Mouse (Mus musculus) CD4-positive, CD25-positive, alpha-beta regulatory T cell, adult 4 months (primary cell): ENCODE data around the gene Pde1c. TPM values are rescaled to one million over a fixed set of nuclear protein-coding genes. Genes with fewer than 3 reads are reported as not detected.
"Not testable (repeated sequence)": the region's sequence is repeated elsewhere in the genome, so short reads cannot be mapped to it uniquely, and the experiment has no call there.

Experiments used
- ATAC-seq: one replicate; pipeline ENCODE4 v1.8.0; 2017
- polyA plus RNA-seq, 2 experiments: library from polyadenylated mRNA; unstranded; fragments of 100-300 nt; shearing (Covaris generic); gene quantifications; one replicate each; pipeline ENCODE4 v1.2.1; 2017

The Pde1c gene
- under 1 TPM in 1 of 2 experiments, not detected in 1; 0.09 TPM for polyA plus RNA-seq

DNA sequence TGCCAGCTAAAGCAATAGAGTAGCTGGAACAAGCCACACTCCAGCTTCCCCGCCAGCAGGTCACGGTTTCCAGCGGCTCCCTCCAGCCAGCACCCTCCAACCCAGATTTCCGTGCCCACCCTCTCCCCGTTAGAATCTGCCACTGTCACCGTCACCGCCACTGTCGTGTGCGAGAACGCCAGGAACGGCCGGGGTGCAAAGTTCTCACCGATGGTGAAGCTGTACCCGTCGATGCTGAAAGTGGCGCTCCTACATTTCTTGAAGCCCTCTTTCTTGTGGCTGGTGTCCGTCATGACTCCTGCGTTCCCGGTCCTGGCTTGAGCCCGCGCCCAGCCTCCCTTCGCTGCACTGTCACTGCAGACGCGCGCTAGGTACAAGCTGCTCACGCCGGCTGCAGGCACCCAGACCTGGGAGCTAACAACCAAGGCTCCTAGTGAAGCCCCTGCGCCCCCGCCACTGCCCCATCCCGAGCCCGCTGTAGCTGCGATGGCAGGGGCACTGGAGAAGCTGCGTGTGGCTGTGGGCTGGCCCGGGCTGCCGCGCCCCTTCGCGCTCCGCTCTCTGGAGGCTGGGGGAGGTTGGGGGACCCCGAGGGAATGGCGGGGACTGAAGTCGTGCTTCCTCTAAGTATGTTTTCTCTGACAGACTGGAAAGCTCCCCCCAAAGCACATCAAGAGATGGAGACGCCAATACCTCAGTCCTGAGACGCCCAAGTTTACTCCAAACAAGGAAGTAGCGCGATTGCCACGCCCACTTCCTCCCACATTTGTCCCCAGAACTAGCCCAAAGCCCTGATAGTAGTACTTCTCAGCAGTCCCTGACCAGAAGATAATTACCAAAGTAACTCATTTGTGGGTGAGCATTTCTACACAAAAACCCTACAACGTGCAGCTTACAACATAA, at the start of gene Pde1c:
Gene Pde1c, minus strand, starts transcription at position 634 of the 903 bp plus-strand sequence.
- ATAC-seq: no peak

DNA sequence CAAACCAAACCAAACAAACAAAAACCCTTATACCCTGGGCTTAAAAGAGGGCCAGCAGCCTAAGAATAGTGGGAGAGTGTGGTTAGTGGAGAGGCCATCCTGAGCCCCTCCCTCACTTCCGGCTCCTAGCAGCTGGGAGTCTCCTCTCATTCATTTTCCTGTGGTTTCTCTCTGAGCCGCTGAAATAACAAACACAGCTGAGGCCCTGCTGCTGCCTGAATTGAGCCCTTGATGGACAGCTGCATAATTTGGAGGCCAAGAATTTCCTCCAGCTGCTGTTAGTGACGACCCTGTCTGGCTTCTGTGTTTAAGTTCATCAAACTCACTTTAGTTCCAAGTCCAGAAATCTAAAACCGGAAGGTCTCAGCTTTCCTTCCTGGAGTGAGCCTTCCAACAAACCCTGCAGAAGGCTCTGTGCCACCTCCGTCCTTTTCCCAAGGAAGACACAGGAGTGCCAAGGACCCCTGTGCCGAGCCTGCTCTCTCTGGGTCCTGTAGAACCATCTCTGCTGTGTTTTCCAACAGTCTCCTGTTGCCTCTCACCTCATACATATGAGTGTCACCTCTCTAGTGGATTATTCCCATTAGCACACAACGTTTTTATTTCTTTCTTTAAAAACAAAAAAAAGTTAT, 48.2 kb upstream of the Pde1c start:
- ATAC-seq: no peak

DNA sequence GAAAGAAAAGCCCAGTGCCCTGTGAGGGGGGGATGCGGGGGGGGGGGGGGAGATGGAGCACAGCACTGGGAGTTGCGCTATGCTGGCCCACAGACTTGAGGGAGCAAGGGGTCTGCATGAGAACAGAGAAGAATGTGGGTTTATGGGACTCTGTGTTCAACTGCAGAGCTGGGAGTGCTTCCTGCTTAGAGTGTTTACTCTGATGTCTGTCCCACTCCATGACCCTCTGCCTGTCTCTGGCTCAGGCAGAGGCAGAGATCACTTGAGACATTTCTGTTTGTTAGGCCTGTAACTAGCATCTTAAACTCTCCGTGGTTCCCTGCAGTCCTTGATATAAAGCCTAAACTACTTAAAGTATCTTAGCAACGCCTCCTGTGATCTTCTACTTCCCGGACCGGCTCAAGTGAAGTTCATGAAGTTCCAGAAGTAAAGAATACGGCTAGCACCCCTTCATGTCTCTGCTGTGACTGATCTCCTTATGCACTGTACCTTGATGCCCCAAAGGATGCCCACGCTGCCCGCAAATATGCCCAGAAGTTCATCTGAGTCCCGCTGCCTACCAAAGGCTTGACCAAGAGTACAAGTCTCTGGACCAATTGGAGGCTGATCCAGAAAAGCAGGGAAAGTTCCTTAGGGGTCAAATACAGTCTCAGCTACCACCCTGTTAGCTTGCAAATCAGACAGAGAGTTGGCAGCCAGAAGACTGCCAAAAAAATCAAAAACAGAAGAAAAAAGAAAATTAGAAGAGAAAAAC, 47.5 kb upstream of the Pde1c start:
- ATAC-seq: no peak

DNA sequence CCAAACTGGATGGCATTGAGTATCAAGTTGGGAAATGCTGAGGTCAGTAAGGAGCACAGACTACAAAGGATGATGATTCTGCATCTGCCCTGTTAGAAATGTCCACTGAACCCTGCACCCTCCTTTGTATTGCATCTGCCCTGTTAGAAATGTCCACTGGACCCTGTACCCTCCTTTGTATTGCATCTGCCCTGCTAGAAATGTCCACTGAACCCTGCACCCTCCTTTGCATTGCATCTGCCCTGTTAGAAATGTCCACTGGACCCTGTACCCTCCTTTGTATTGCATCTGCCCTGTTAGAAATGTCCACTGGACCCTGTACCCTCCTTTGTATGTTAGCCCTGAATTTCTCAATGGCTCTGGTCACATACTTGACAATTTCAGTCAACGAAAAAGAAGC, 40.6 kb upstream of the Pde1c start:
- ATAC-seq: not testable (repeated sequence)

DNA sequence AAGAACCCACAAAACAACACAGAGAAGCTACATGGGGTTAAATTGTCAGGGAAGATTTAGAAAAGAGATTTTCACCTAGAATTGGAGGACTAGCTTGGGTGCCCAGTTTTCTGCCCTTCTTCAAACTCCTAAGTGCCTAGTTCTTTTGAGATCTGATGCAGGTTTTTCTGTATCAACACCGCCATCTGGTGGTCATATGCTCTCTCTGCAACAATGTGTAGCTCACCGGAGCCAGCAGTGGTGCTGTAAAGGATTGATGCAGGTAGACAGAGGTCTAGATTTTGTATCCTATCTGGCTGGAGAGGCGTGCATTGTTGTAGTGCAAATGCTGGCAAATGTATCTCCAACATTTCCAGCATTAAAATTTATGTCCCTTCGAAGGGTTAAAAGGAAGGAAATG, 39.4 kb upstream of the Pde1c start:
- peak; percentile 56 for ATAC-seq

DNA sequence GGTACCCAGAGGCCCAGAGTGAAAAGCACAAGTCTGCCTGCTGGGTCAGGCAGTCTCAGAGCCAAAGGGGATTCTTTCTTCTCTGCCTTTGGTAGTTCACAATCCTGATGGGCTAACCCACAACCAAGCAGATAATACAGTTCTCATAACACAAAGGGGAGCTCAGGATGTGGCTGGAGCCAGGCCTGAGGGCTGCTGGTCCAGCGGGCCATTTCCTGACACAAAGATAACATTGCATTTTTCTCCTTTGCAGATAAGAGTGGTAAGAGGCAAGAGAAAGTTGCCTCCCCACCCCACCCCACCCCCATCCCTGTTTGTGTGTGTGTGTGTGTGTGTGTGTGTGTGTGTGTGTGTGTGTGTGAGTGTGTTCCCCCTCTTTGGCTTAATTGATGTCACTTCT, 10.7 kb upstream of the Pde1c start:
- ATAC-seq: no peak

DNA sequence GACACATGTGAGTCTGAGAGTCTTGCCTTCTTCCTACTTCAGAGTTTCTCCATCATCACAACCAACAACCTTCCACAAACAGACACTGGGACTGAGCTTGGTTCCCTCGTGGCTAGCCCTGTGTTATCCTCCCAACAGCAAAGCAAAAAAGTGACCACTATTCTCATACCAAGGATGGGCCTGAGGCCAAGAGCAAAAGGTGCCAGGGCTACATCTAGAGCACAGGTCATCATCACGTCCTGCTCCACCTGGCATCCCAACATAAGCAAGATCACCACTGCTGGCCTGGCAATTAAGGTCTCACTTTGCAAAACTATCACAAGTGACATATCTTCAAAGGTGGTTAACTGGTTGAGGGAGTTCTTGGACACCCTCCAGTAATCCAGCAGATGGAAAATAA, 8.0 kb downstream of the Pde1c start:
- ATAC-seq: no peak

DNA sequence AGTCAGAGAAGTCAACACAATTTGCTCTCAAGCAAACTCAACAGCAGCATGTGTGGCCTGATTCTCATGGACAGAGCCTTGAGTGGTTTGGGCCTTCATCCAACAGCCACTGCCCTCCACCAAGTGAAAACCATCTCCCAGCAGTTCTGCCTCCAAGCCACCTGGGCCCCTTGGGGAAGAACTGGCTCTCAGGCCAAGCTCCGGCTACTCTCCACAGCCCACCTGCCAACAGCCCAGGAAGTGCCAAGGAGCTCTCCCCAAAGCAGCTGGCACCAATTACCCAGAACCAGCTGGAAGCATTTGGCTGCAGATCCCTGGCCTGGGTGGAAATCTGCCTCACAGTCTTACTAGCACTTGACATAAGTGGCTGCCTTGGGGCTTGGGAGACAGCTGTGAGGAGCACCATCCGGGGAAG, 8.4 kb downstream of the Pde1c start:
- ATAC-seq: no peak

DNA sequence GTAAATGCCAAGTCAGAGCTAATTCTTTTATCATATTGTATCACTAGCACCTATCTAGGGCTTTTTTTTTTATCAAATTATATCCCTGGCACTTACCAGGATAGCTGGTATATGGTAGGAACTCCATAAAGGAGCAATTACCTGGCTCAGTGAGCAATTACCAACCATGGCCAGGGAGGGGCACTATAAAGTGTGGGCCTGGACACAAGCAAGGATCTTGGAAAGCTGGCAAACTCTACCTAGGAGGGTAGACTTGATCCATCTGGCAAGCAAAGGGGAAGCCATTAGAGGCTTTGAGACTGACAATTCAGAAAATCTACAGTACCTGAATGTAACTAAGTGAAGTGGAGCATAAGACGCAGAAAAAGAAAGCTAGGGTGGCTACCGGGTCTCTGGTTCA, 10.2 kb downstream of the Pde1c start:
- no peak for ATAC-seq

DNA sequence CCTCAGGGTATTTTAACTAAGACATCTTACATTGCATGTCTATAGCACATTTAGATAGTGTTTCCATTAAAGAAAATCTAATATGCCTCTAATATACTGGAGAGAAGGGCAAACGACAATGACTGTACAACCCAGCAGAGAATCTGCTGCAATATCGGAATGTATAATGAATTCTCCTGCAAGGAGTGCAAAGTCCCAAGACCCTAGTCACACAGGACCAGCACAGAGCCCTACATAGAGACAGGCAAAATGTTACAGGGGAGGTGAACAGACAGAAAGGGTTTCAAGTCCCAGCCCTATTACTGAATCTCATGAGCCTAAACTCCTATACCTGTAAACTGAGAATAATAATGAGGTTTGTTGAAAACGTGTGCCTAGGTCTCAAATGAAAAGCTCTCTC, 13.1 kb downstream of the Pde1c start:
- no peak for ATAC-seq

DNA sequence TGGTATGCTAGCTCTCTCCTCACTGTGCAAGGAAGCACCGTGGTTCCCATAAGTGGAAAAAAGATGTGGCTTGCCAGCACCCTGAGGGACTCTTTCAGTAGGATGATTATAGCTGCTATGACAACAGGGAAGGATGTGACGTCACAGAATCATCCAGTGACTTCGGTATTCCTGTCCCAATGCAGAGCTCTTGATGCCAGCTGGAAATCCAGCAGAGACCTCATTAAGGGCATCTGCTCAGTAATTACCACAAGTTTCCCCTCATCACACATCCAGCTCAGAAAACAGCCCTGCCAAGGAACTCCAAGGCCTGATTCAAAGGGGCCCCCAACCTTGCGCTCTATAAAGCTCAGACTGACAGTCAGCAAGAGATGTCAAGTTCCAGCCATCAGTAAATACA, 13.5 kb downstream of the Pde1c start:
- ATAC-seq: no peak

DNA sequence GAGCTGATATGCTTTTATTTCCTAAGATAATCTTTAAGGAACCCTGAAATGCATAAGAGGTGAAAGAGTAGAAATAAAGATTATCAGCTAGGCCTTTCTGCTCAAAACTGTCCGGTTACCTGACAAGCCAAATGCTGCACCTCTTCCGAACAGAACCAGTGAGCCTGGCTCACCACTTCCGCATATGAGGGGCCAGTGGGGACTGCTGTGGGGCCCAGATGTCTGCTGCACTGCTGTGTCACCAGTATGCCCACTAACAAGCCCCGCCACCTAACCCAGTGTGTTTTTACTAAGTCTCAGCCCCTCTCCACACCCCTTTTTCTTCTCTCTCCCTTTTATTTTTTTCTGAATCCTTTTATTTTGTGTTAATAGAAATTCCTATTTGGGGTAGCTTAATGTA, 17.9 kb downstream of the Pde1c start:
- ATAC-seq: no peak

DNA sequence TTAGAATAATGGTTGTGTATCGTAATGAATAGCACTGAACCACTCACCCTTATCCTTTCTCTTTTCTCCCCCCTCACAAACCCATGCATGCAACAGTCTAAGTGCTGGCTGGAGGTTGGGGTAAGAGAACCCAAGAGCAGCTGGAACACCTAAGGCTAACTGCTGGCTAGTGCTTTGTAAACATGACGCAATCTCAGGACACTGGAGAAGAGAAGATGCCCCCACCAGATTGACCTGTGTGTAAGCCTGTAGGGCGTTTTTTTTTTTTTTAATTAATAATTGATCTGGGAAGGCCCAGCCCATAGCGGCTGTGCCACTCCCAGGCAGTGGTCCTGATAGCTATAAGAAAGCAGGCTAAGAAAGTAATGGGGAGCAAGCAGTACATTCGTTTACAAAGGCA, 28.7 kb downstream of the Pde1c start:
- ATAC-seq: no peak

DNA sequence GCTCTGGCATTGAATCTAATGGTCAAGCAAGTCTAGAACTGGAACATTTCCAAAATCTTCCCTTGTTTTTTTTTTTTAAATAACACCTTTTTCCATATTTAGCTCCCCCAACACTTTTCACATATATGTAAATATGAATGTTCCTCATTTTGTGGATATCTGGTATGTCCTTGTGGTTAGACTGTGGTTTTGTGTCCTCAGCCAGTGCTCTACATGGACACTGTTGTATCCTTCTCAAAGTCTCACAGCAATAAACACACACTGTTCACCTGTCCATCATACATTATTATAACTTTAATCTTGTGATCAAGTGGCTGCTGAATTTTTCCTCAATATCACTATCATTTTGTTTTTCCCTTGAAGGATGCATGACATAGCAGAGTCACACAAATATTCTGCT, 34.2 kb downstream of the Pde1c start:
- no peak for ATAC-seq

DNA sequence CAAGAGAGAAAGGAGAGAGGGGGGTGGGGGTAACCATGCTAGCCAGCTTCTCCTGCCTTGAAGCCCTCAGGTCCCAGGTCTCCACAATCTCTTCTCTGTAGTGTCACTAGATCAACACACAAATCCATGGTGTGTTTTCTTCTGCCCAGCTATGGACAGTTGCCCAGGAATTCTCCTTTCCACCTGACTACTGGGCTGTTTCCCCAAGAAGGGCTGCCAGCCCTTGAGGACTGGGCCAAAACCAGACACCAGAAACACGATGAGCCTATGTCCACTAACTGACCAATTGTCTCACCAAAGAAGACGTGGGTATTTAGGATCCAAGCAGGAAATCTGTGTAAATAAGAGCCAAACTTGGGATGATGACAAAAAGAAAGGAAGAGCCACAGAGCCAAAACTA, 36.6 kb downstream of the Pde1c start:
- no peak for ATAC-seq

DNA sequence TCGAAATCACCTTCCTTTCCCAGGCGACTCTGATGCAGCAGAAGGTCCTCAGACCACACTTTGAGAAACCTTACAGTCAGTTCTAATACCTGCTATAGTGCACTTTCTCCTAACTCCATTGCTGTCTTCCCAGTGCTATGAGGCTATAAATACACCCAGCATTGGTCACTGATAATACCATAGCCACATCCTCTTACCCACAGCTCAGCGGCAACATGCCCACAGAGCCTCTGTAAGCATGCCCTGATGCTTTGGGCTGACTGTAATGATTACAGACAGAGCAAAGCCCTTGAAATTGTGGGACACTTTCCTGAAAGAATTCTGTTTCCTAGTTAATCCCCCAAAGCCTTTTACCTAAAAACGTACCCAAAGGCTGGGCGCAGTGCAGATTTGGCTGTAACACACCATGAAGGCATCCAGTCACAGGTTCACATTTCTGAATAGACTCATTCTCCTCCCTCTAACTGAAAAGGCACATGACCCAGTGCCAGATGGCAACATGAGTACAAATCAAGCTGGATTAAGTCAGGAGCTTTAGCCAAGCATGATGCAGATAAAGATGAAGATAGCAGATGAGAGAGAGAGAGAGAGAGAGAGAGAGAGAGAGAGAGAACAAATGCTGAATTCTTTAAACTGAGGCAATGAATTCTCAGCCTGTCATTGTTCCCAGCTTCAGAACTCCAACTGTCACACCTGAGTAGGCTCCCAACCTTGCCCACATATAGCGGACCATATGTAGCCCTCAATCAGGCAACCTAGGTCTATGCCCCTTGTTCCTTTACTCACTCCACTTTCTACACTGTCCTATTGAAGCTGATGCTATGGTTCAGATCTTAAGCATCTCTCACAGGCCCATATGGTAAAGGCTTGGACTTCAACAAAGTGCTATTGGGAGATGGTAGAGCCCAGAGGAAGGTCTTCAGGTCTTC, 44.7 kb downstream of the Pde1c start:
- ATAC-seq: no peak

DNA sequence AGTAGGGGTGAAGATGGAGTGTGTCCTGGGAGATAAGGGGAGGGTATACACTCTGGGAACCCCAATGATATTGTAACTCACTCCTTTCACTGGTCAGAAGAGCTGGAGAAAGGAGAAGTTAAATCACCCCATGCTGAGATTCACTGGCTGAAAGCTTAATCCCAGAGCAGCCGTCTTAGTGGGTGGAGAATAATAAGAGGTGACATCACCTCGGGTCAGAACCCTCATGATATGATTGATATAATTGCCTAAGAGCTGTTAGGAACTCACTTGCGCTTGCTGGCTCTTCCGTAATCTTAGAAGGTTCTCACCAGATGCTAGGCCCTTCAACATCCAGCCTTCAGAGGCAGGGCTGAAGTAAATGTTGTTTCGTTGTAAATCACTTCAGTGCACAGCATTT, 79.7 kb downstream of the Pde1c start:
- ATAC-seq: no peak

DNA sequence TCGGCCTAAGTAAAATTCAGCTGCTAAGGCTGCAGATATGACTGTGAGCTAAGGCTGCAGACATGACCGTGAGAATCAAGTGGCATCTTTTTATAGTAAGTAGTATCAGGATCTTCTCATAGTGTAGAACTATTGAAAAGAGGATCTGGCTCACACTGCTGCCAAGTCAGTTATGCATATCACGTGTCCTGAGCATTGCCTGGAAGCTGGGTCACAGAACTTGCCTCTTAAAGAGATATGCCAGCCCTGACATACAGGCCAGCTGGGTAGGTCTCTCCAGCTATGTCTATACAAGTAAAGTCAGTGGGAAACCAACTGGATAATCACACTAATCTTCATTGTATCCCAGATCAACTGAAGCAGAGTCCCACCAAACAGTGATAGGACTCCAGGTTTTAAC, 83.8 kb downstream of the Pde1c start:
- ATAC-seq: no peak

DNA sequence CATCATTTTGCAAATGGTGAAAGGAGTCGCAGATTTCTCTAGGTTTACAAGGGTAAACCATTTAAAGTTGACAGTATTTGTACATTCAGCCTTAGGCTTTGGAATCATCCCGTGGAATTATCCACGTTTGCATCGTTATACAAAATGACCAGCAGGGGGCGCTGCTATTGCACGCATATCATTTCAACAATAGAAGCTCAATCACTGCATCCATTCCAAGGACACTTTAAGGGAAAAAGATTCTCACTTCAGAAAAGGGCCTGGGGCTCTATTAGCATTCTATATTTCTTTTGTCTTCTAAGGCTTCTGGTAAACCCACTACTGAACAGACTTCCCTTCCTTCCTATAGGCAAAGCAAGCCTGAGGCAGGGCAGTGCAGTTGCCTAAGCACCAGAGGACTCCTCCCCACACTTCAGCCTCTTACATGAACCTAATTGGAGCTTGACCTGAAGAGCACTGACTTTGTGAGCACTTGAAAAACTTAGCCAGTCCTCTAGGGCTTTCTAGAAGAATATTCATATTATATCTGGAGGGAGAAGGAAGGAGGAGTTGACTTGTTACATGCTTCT, 87.9 kb downstream of the Pde1c start:
- ATAC-seq: no peak

DNA sequence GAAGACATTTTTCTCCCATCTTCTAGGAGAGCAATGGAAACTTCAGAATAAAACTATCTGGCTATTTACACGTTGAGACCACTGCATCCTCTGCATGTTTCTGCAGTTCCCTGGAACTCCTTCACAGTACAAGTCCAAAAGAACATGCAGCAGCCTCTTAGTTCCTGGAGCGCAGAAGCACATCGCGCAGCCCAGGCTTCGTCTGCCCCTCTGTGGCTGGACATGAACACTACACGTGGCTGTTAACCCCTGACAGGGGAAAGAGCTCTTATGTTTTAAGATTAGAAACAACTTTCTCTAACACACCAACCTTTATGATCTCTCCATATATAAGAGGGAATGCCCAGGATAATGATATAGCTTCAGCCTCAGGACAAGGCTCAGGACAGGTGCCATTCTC, 92.3 kb downstream of the Pde1c start:
- ATAC-seq: no peak

DNA sequence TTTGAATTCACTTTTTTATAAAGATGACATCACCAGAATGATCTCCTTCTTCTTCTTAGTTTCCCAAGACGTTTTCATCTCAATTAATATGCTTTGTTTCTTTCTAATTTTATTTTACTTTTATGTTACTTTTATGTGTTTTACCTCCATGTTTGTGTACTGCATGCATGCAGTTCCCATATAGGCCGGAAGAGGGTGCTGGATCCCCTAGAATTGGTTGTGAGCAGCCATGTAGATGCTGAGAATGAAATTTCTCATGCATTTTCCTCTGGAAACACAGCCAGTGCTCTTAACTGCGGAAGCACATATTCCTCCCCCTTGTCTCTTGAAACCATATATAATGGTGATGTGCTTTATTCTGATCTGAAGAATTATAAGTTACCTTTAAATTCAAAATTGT, 110.8 kb downstream of the Pde1c start:
- no peak for ATAC-seq

DNA sequence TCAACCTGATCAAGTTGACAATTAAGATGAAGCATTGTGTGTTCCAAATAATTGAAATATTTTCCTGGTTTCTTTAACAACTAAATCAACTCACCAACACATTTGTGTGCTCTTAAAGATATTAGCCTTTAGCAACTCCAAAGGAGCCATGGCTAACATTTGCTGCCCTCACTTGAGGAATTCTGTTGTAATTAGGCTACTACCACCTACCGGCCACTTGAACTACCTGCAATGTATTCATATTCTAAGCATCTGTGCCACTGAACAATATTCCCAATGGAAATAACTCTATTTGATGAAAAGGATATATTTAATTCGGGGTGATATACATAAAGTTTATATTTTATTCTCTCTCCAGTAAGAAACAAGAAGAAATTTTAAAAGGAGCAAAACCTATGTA, 121.0 kb downstream of the Pde1c start:
- ATAC-seq: no peak
